Mouse (Mus musculus) ES-Bruce4 (cell line): ENCODE data around the gene Nubp1.

ENCODE experiments used
- CTCF ChIP-seq: IDR thresholded peaks from one replicate; pipeline ENCODE4 v1.8.1; 2011; ENCODE audit warnings: low read depth, low read length
- EP300 ChIP-seq: IDR thresholded peaks from 2 replicates; pipeline ENCODE4 v1.6.1; 2011; ENCODE audit warnings: low read depth, low read length; ENCODE audit not compliant: insufficient read depth

DNA sequence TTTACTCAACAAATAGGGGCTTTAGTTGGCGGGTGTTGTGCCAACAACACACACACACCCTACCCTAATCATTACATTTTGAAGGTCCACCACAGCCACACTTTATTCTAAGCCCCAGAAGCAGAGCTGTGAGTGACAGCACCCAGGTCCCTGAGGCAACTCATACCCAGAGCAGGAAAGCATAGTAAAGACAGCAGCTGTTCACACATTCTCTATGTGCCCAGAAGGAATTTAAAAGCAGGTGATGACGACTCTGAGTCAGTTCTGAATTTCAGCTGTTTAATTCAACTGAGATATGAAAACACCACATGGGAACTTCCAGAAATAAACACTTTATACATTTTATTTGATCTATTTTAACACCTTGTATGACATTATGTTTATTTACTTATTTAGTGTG lies 32.2 kb upstream of the Nubp1 start:
- no peak for TF ChIP-seq CTCF
- no peak for TF ChIP-seq EP300
